Mouse (Mus musculus): ENCODE measurements around the gene G6pc3. TPM values are rescaled to one million over a fixed set of nuclear protein-coding genes. Genes with fewer than 3 reads are reported as not detected.
"Not testable (repeated sequence)": the region's sequence is repeated elsewhere in the genome, so short reads cannot be mapped to it uniquely, and the experiment has no call there.

Gene G6pc3
- total RNA-seq (2017) = 14.7 and 16.5 TPM in 2 replicates

GRCm38 (mm10) chr11:102189461-102190436 is at the start of gene G6pc3:
Gene G6pc3 (plus strand): TSS chr11:102189620.
- peak; percentile 81 for ATAC-seq (ENCODE audit: extremely low read depth, insufficient number of reproducible peaks, low FRiP score, poor library complexity, severe bottlenecking)

- peak; percentile 43; the same call in 1 of the 2 replicates for ATAC-seq (ENCODE audit: extremely low read depth, insufficient number of reproducible peaks, low FRiP score, poor library complexity, severe bottlenecking)
Measured at GRCm38 (mm10) chr11:102140508-102140907, 48.9 kb upstream of the G6pc3 start.

- no peak for ATAC-seq (ENCODE audit: extremely low read depth, insufficient number of reproducible peaks, low FRiP score, poor library complexity, severe bottlenecking)
Measured at GRCm38 (mm10) chr11:102142355-102142754, 47.1 kb upstream of the G6pc3 start.

- no peak for ATAC-seq (ENCODE audit: extremely low read depth, insufficient number of reproducible peaks, low FRiP score, poor library complexity, severe bottlenecking)
Measured at GRCm38 (mm10) chr11:102144957-102145470, 44.4 kb upstream of the G6pc3 start.

- no peak for ATAC-seq (ENCODE audit: extremely low read depth, insufficient number of reproducible peaks, low FRiP score, poor library complexity, severe bottlenecking)
Measured at GRCm38 (mm10) chr11:102145471-102146001, 43.9 kb upstream of the G6pc3 start, which contains the start of gene Nags. Gene Nags (plus strand): TSS chr11:102145513.

GRCm38 (mm10) chr11:102146005-102146404 is 43.4 kb upstream of the G6pc3 start:
- ATAC-seq (ENCODE audit: extremely low read depth, insufficient number of reproducible peaks, low FRiP score, poor library complexity, severe bottlenecking) = no peak

GRCm38 (mm10) chr11:102146531-102146930 is 42.9 kb upstream of the G6pc3 start:
- ATAC-seq (ENCODE audit: extremely low read depth, insufficient number of reproducible peaks, low FRiP score, poor library complexity, severe bottlenecking) = no peak

GRCm38 (mm10) chr11:102147213-102147989 is 42.0 kb upstream of the G6pc3 start:
- no peak for ATAC-seq (ENCODE audit: extremely low read depth, insufficient number of reproducible peaks, low FRiP score, poor library complexity, severe bottlenecking)

- ATAC-seq (ENCODE audit: extremely low read depth, insufficient number of reproducible peaks, low FRiP score, poor library complexity, severe bottlenecking) = peak; percentile 76
Measured at GRCm38 (mm10) chr11:102156039-102156785, 33.2 kb upstream of the G6pc3 start, which contains the start of gene Tmem101. Gene Tmem101 (minus strand): TSS chr11:102156404.

GRCm38 (mm10) chr11:102156786-102157089 is 32.7 kb upstream of the G6pc3 start:
- no peak for ATAC-seq (ENCODE audit: extremely low read depth, insufficient number of reproducible peaks, low FRiP score, poor library complexity, severe bottlenecking)

- not testable (repeated sequence) for ATAC-seq (ENCODE audit: extremely low read depth, insufficient number of reproducible peaks, low FRiP score, poor library complexity, severe bottlenecking)
Measured at GRCm38 (mm10) chr11:102158024-102158423, 31.4 kb upstream of the G6pc3 start.

GRCm38 (mm10) chr11:102159781-102160180 is 29.6 kb upstream of the G6pc3 start:
- ATAC-seq (ENCODE audit: extremely low read depth, insufficient number of reproducible peaks, low FRiP score, poor library complexity, severe bottlenecking) = no peak

GRCm38 (mm10) chr11:102165971-102166722 is 23.3 kb upstream of the G6pc3 start:
- ATAC-seq (ENCODE audit: extremely low read depth, insufficient number of reproducible peaks, low FRiP score, poor library complexity, severe bottlenecking) = no peak

GRCm38 (mm10) chr11:102167539-102167938 is 21.9 kb upstream of the G6pc3 start:
- ATAC-seq (ENCODE audit: extremely low read depth, insufficient number of reproducible peaks, low FRiP score, poor library complexity, severe bottlenecking) = no peak

GRCm38 (mm10) chr11:102168689-102169088 is 20.7 kb upstream of the G6pc3 start:
- ATAC-seq (ENCODE audit: extremely low read depth, insufficient number of reproducible peaks, low FRiP score, poor library complexity, severe bottlenecking) = no peak

GRCm38 (mm10) chr11:102179836-102180235 is 9.6 kb upstream of the G6pc3 start:
- ATAC-seq (ENCODE audit: extremely low read depth, insufficient number of reproducible peaks, low FRiP score, poor library complexity, severe bottlenecking) = no peak

- ATAC-seq (ENCODE audit: extremely low read depth, insufficient number of reproducible peaks, low FRiP score, poor library complexity, severe bottlenecking) = no peak
Measured at GRCm38 (mm10) chr11:102184253-102184645, 5.2 kb upstream of the G6pc3 start.
